In genomic region chr2:52378448-52378804, GRCm38 (mm10) we compare ENCODE assay signal across 8 mouse cellular contexts. TPM values are rescaled to one million over a fixed set of nuclear protein-coding genes. Genes with fewer than 3 reads are reported as not detected.
DNase-seq lines count a peak whose midpoint lies in the region; ATAC-seq and TF ChIP-seq lines count a peak whose summit lies in the region.

TSS of gene Neb (minus strand) at chr2:52378474.

- no peak within 1 kb of the TSS for H3K9ac ChIP-seq in forebrain, embryonic 13.5 days
- no peak within 1 kb of the TSS for H3K9ac ChIP-seq in intestine, embryonic 16.5 days (ENCODE audit: low read depth, low read length)
- no peak within 1 kb of the TSS for H3K9ac ChIP-seq in midbrain, embryonic 13.5 days (replicated peaks)

- TF ChIP-seq POLR2A in myocyte (IDR thresholded peaks at IDR 0.05; ENCODE audit: insufficient read length, low read depth), result no peak

- H3K36me3 ChIP-seq in forebrain, embryonic 13.5 days (ENCODE audit: poor library complexity, severe bottlenecking), result no peaks in the 10 kb centered on the region
- no peaks in the 10 kb centered on the region for H3K36me3 ChIP-seq in intestine, embryonic 16.5 days (ENCODE audit: control insufficient read depth, insufficient read depth, low read length)
- H3K36me3 ChIP-seq in myocyte (ENCODE audit: control insufficient read depth, insufficient read depth), result no peaks in the 10 kb centered on the region
- no peaks in the 10 kb centered on the region for H3K36me3 ChIP-seq in midbrain, embryonic 13.5 days

- H3K4me3 ChIP-seq in forebrain, embryonic 13.5 days, result no peak within 1 kb of the TSS
- no peak within 1 kb of the TSS for H3K4me3 ChIP-seq in intestine, embryonic 16.5 days (ENCODE audit: low read length)
- no peak within 1 kb of the TSS for H3K4me3 ChIP-seq in myocyte
- H3K4me3 ChIP-seq in midbrain, embryonic 13.5 days (replicated peaks), result no peak within 1 kb of the TSS

- H3ac ChIP-seq in myocyte (ENCODE audit: control insufficient read depth, insufficient read length), result no peak within 1 kb of the TSS

- H3K79me2 ChIP-seq in myocyte (ENCODE audit: control insufficient read depth, insufficient read depth), result no peaks in the 10 kb centered on the region

- ATAC-seq in forebrain, embryonic 13.5 days, result peak; percentile 67
- peak; percentile 71 for ATAC-seq in intestine, embryonic 16.5 days
- ATAC-seq in midbrain, embryonic 13.5 days, result no peak

- DNase-seq in retina, postnatal 1 day, result peak; percentile 10
- no peak for DNase-seq in retina, embryonic 14.5 days (ENCODE audit: low spot score)
- DNase-seq in layer of hippocampus, adult 8-10 months (ENCODE audit: low spot score in 2 of 2), result no peak
- DNase-seq in cerebellum, adult 11-12 months, result no peak

- no peak within 1 kb of the TSS for H3K27ac ChIP-seq in forebrain, embryonic 13.5 days
- H3K27ac ChIP-seq in intestine, embryonic 16.5 days (ENCODE audit: low read length), result no peak within 1 kb of the TSS
- no peak within 1 kb of the TSS for H3K27ac ChIP-seq in midbrain, embryonic 13.5 days

- no peaks in the 10 kb centered on the region for H3K4me1 ChIP-seq in forebrain, embryonic 13.5 days
- no peaks in the 10 kb centered on the region for H3K4me1 ChIP-seq in intestine, embryonic 16.5 days (ENCODE audit: control insufficient read depth, insufficient read depth, low read length)
- no peaks in the 10 kb centered on the region for H3K4me1 ChIP-seq in midbrain, embryonic 13.5 days (replicated peaks)

- H3K9me3 ChIP-seq in forebrain, embryonic 13.5 days (replicated peaks), result no peaks in the 10 kb centered on the region
- no peaks in the 10 kb centered on the region for H3K9me3 ChIP-seq in intestine, embryonic 16.5 days (ENCODE audit: control insufficient read depth, low read length)
- H3K9me3 ChIP-seq in midbrain, embryonic 13.5 days, result no peaks in the 10 kb centered on the region

- WGBS in forebrain, embryonic 13.5 days, result 52% methylated on average over 7 of the region's 7 CpGs
- WGBS in intestine, embryonic 16.5 days, result 51% methylated on average over 7 of the region's 7 CpGs
- 54% methylated on average over 7 of the region's 7 CpGs for WGBS in midbrain, embryonic 13.5 days

- H3K4me2 ChIP-seq in forebrain, embryonic 13.5 days, result no peak within 1 kb of the TSS
- no peak within 1 kb of the TSS for H3K4me2 ChIP-seq in intestine, embryonic 16.5 days (ENCODE audit: low read depth, low read length)
- H3K4me2 ChIP-seq in myocyte (ENCODE audit: low read depth), result no peak within 1 kb of the TSS
- no peak within 1 kb of the TSS for H3K4me2 ChIP-seq in midbrain, embryonic 13.5 days (replicated peaks)

- no peaks in the 10 kb centered on the region for H3K27me3 ChIP-seq in forebrain, embryonic 13.5 days
- H3K27me3 ChIP-seq in intestine, embryonic 16.5 days (replicated peaks; ENCODE audit: control insufficient read depth, insufficient read depth, low read length), result no peaks in the 10 kb centered on the region
- H3K27me3 ChIP-seq in myocyte (ENCODE audit: control insufficient read depth, insufficient read depth, insufficient read length), result no peaks in the 10 kb centered on the region
- no peaks in the 10 kb centered on the region for H3K27me3 ChIP-seq in midbrain, embryonic 13.5 days

TF ChIP-seq in myocyte, 11 proteins besides CTCF, POLR2A, EP300 and RAD21:
- TF ChIP-seq USF1 (IDR thresholded peaks at IDR 0.05; ENCODE audit: low read depth) (no peak), TCF3 (IDR thresholded peaks at IDR 0.05; ENCODE audit: insufficient read length, low read depth) (no peak), E2F4 (IDR thresholded peaks at IDR 0.05; ENCODE audit: insufficient read depth) (no peak), MYOD1 (IDR thresholded peaks at IDR 0.05; ENCODE audit: control insufficient read depth in 1 of 3, insufficient read length in 2 of 3, low read depth in 2 of 3) (no peak), SRF (IDR thresholded peaks at IDR 0.05; ENCODE audit: control insufficient read depth, insufficient read length, low read depth) (no peak), CEBPB (IDR thresholded peaks at IDR 0.05; ENCODE audit: insufficient read depth, poor library complexity, severe bottlenecking) (no peak), REST (IDR thresholded peaks at IDR 0.05; ENCODE audit: insufficient read depth, insufficient read length) (no peak), MYOG (IDR thresholded peaks at IDR 0.05; ENCODE audit: control insufficient read depth in 1 of 3, insufficient read depth in 1 of 3, insufficient read length in 2 of 3, low read depth in 2 of 3) (no peak), MAX (IDR thresholded peaks at IDR 0.05; ENCODE audit: low read depth) (no peak)

RNA-seq across cellular contexts. Expression of gene Neb, which starts in this region (rescaled TPM):
- polyA plus RNA-seq in forebrain, embryonic 13.5 days (2015; fragmentation: Nextera tagmentation; extraction: Ambion mirVana), result 3.6 and 4.7 TPM in 2 replicates
- 0.40 and 0.77 TPM in 2 replicates for polyA plus RNA-seq in intestine, embryonic 16.5 days (2015; fragmentation: Nextera tagmentation; extraction: Ambion mirVana)
- 60.8 TPM for polyA plus RNA-seq in myocyte (2012; fragmentation: generic; extraction: Trizol)
- 1 to 10 TPM; 1.2 to 2.5 (median 1.8) TPM for total RNA-seq in layer of hippocampus, adult 8-10 months (2022)
- polyA plus RNA-seq in midbrain, embryonic 13.5 days (2015; fragmentation: Nextera tagmentation; extraction: Ambion mirVana), result 0.62 and 0.73 TPM in 2 replicates

Comparison
In these comparisons a context has a peak if more than half of its experiments do, and no peak if none do; other contexts are left out.
1. RNA of gene Neb (polyA plus RNA-seq): 60.8 TPM in myocyte (single experiment); 3.6 to 4.7 TPM in forebrain, embryonic 13.5 days, 0.62 to 0.73 TPM in midbrain, embryonic 13.5 days and 0.40 to 0.77 TPM in intestine, embryonic 16.5 days; every median in the first group is over 10 times any median in the second.
2. Peak in ATAC-seq in intestine, embryonic 16.5 days; RNA of the gene not detected or under 1 TPM.